Mouse (Mus musculus) adrenal gland (tissue): ENCODE measurements around the gene Ttyh2.

Source experiments
- intact Hi-C: fragments of 180-260 bp; cut with DNase I; formaldehyde crosslinking; loops from one replicate; pipeline ENCODE4 v1.15.1; 2025

The Ttyh2 gene

DNA sequence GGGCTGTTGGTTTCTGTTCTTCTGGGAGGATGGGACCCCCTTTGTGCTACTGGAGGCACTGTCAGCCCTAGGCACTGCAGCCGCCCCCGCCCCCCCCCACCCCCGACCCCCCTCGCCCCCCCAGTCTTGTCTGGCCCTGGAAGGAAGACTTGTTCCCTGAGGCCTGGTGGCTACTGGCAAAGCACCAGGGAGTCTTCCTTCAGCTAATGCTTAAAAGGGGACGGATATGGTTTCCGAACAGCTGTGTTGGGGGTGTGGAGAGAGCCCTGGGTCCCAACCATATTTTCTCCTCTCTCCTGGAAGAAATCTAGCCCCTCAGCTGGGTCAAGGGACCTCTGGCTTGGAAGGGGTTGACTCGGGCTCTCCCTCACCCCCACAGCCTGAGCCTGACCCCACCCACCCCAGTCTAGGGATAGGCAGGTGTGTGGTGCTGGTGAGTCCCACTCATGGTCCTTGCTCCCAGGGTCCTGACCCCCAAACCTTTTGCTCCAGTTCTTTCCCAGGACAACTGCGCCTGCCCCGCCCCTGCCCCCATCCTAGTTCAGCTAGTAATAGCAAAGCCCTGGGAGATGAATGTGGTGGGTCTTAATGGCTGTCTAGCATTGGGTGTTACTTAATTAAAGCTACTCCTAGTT, 1.8 kb downstream of the Ttyh2 start:
- intact Hi-C loops, result loop anchor here (5.0 kb wide), 1 partner anchor 45 kb away; no protein-coding TSS in a partner anchor

GRCm38 (mm10) chr11:114679582-114679981, 4.4 kb downstream of the Ttyh2 start:
- intact Hi-C loops, result loop anchor here (5.0 kb wide), 1 partner anchor 43 kb away; no protein-coding TSS in a partner anchor

DNA sequence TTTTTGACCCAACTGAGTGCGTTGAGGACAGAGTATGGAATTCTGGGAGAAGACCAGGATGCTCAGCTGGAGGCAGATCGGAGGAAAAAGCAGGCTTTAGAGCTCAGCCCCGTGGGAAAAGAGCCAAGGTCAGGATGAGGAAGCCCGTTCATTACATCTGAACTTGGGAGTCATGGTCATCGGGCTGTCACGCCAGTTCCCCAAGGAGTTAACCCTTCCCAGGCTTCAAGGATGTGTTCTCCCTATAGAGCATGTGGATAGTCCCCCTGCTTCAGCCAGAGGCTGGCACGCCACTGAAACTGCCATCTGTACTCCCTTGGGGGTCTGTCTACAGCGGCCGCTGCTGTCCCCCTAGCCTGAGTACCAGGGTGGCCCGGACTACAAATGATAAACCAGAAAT, 5.1 kb downstream of the Ttyh2 start:
- intact Hi-C loops, result no loop called here

- intact Hi-C loops, result no loop called here
Measured at GRCm38 (mm10) chr11:114681054-114681453, 5.8 kb downstream of the Ttyh2 start.

DNA sequence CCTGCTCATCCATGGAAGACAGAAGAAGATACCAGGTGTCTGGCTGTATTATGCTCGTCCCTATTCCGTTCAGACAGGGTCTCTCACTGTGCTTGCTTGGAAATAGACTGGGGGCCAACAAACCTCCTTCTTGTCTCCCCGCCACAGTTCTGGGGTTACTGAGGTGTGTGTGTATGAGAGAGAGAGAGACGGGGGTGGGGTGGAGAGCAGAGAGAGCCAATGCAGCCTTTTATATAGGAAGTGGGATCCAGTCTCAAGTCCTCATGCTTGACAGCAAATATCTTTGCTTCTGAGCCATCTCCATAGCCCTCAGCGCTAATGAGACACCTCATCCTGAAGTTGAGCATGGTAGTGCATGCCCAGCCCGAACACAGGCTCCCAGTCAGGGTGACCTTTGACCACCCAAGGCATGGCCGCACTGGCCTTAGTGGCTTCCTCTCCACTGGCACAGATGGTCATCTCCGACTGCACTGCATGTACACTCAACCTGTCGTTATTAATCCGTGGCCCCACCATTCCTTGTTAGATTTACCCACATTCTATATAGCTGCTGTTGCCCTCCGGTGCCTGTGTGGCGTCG, 7.2 kb downstream of the Ttyh2 start:
- intact Hi-C loops, result no loop called here

DNA sequence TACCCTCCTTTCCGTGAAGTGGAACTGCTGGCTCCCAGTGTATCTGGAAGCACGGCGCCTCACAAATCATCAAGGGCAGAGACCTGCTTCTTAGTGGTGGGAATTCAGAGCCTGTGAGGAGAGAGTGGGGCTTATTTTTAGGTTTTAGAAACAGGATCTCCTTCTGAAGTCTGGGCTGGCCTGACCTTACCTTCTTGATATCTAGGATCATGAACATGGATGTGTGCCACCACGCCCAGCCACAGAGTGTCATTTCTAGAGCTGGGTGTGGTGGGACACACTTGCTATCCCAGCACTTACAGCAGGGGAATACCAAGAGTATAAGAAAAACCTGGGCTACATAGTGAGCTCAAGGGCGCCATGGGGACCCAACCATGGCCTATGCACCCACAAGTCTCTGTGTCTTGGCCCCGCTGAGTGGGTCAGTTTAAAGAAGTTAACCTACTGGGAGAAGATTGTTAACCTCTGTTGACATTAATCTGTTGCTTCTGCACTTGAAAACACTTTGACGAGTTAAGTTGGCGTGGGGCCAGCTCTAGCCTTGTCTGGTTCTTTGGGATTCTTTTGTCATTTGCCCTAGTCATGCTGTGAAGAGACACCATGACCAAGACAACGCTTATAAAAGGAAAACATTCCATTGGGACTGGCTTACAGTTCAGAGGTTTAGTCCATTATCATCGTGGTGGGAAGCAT, 7.9 kb downstream of the Ttyh2 start:
- intact Hi-C loops, result no loop called here

GRCm38 (mm10) chr11:114683722-114684621, 8.7 kb downstream of the Ttyh2 start:
- intact Hi-C loops, result no loop called here

DNA sequence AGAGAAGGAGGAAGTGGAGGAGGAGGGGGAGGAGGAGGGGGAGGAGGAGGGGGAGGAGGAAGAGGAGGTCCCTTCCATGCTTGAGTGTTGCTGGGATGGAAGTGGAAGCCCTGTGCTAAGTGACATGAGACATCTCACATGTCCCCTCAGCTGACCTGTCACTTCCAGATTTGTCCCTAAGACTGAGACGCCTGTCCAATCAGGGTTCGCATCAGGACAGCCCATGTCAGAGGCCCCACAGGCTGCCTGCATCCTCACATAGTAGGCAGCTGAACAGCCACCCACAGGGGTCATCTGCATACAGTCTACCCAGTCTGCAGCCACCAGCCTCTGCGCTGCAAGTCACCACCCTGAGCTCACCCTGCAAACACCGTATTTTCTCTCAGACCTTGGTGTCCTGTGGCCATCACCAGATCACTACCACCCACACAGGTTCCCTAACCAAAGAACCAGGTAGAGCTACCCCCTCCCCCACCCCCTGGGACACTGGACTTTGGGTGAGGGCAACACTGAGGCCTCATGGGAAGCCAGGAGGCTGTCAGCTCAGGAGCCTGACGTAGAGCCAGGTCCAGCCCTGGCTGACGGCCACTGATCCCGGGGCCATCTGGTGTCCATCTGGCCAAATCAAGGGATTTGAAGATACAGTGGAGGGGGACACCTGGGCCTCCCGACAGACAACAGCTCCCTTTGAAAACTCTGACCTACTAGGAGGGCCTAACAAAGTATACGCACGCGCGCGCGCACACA, 9.6 kb downstream of the Ttyh2 start:
- intact Hi-C loops, result no loop called here

DNA sequence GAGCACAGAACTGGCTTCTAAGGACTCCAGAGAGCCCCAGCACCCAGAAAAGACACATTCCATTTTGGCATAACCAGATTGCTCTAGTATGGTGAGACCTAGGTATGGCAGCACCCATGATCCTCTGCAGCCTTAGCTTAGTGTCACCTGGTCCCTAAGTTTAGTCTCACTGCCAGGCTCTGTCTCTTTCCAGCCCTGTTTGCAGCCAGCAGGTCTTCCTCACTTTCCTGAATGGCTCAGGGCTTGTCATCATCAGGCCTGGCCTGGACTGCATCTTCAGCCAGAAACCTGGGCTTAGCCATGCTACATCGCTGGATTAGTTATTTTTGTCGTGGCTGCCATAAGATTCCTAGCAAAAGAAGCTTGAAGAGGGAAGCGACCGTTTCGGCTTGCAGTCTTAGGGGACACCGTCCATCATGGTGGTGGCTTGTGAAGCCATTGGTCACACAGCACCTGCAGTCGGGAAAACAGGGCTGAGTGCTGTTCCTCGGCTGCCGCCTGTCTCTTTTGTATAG, 10.4 kb downstream of the Ttyh2 start:
- intact Hi-C loops, result no loop called here

DNA sequence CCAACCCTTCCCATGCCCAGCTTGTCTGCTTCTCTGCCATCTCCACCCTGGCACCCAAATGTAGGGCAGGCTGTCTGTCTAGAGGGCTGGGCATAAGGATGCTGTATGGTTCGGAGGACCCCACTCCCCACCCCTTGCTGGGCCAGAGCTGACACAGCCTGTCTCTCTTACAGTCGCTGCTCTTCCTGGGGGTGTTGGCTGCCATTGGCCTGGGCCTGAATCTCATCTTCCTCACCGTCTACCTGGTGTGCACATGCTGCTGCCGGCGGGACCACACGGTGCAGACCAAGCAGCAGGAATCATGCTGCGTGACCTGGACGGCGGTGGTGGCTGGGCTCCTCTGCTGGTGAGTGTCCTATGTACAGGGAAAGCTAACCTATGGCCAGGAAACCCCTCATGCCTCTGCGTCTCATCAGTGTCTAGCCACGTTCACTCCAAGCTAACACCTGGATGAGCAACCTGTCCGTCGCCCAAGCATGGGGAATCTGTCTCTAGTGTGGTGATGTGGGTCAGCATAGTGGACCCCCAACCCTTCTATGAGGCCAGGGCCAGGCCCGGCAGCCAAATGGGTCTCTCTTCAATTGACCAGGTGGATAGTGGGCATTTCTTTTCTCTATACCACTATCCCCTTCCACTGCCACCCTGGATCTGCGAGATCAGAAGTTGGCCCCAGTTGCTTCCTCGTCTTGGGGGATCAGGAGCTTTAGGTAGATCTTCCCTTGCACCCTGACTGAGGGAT, 11.2 kb downstream of the Ttyh2 start:
- intact Hi-C loops, result no loop called here

DNA sequence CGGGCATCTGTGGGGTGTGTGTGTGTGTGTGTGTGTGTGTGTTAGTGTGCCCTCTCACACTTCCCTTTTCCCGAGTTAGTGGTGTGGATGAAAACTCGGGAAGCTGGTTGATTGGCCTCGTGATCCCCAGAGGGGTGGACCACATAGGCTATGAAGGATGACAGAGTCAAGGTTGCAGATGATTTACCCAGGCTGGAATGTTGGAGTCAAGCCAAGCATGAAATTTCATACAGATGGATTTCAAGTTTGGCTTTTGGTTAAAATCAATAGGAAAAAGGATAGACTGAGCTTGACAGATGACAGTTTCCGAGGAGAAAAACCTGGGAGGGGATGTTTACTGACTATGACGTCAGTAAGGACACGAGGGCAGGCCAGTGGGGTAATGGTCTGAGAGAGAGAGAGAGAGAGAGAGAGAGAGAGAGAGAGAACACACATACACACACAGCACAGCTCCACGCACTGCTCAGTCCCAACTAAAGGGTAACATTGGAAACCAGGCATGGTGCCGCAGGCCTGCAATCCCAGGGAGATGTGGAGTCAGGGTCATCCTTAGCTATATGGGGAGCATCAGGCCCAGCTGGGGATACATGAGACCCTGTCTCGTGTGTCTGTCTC, 12.4 kb downstream of the Ttyh2 start:
- intact Hi-C loops, result no loop called here

GRCm38 (mm10) chr11:114688729-114689128, 13.5 kb downstream of the Ttyh2 start:
- intact Hi-C loops, result no loop called here

DNA sequence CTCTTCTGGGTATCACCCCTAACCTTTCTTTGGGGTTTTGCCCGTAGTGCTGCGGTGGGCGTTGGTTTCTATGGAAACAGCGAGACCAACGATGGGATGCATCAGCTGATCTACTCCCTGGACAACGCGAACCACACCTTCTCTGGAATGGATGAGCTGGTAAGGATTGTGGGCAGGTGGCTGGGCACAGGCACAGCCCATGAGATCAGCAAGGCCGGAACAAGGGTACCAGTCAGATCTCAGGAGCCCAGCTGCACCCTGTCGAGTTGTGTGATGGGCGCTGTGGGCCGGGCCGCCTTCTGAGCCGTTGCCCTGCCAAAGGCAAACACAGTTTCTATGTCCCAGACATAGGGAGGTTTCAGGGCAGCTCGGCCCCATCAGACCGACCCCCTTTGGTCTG, 15.0 kb downstream of the Ttyh2 start:
- intact Hi-C loops, result no loop called here

- intact Hi-C loops, result no loop called here
Measured at GRCm38 (mm10) chr11:114691454-114692182, 16.4 kb downstream of the Ttyh2 start.

- intact Hi-C loops, result no loop called here
Measured at GRCm38 (mm10) chr11:114692601-114693000, 17.4 kb downstream of the Ttyh2 start.

GRCm38 (mm10) chr11:114693456-114693855, 18.2 kb downstream of the Ttyh2 start:
- intact Hi-C loops, result no loop called here

DNA sequence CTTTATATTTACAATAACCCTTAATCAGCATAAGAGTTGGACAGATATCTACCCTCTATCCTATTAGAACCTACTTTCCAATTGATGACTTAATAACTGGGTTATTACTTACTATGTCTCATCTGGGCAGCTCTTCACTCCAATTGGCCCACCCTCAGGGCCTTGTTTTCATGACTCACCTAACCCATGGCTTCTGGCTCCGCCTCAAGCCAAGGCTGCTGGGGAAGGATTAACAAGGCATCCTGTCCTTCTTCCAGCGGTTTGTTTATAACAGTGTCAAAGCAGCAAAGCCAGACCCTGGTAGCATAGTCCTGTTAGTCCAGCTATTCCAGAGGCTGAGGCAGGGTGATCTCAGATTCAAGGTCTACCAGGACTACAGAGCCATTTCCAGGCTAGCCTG, 19.2 kb downstream of the Ttyh2 start:
- intact Hi-C loops, result no loop called here

DNA sequence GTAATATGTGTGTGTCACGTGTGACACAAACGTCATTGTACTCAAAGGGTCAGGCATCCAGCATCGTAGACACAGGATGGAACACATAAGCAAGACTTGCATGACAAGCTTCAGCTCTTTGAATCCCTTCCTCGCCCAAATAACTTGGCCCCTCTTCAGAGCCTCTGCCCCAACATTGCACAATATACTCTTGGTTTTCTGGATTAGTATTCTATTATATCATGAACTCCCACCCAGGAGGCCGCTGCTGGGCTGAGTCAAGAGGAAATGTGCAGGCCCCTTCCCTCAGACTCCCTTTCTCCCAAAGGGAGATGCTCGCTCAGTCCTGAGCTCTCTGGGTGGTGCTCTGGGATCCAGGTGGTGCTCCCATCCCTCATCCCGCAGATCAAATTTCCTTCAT, 23.3 kb downstream of the Ttyh2 start:
- intact Hi-C loops, result no loop called here

DNA sequence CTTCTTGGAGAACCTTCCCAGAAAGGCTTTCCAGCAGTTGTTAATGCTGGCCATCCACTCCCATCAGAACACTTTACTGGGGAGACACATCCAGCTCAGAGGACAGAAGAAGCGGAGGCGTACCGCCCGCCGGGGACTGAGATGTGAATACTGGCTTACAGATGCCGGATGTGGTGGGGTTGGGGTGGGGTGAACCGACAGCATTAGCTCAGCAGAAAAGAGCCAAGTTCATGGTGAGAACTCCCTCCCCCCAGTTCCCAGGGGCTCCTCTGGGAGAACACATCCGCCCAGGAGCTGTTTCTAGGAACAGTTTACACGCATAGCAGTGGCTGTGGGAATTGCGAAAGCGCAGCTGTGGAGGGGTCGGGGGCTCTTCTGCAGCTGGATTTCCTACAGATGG, 24.3 kb downstream of the Ttyh2 start:
- intact Hi-C loops, result no loop called here
